Mouse (Mus musculus) MEL (cell line): ENCODE data around the gene Gm9736. TPM values are rescaled to one million over a fixed set of nuclear protein-coding genes. Genes with fewer than 3 reads are reported as not detected.
"Not testable (repeated sequence)": the region's sequence is repeated elsewhere in the genome, so short reads cannot be mapped to it uniquely, and the experiment has no call there.

Experiments used
- DNase-seq: peaks from one replicate; pipeline ENCODE4 v3.0.0; 2011; ENCODE audit warnings: low read depth, low spot score
- H3K27ac ChIP-seq: 2 replicates; pipeline ENCODE4 v1.5.1; 2012; ENCODE audit warnings: low read depth, mild to moderate bottlenecking, control low read depth, low read length, moderate library complexity; ENCODE audit not compliant: control insufficient read depth
- H3K27me3 ChIP-seq, 2 experiments: fragments of 150-350 bp in 1 of 2; sonication (generic) in 1 of 2; 2 replicates each; pipeline ENCODE4 v1.6.1; 2012; ENCODE audit warnings: low read length in 2 of 2, mild to moderate bottlenecking in 2 of 2, improper control_type of control experiment in 1 of 2, moderate library complexity in 1 of 2; ENCODE audit not compliant: insufficient read depth in 2 of 2, control insufficient read depth in 1 of 2
- H3K36me3 ChIP-seq, 2 experiments: 2 replicates each; pipeline ENCODE4 v1.6.1; 2012 to 2014; ENCODE audit warnings: low read length in 2 of 2, improper control_type of control experiment in 1 of 2, inconsistent platforms in 1 of 2, mild to moderate bottlenecking in 1 of 2; ENCODE audit not compliant: insufficient read depth in 2 of 2, control insufficient read depth in 1 of 2
- H3K4me1 ChIP-seq, 2 experiments: fragments of 150-350 bp in 1 of 2; sonication (generic) in 1 of 2; 2 replicates each; pipeline ENCODE4 v1.6.1; 2012; ENCODE audit warnings: low read length in 2 of 2, improper control_type of control experiment in 1 of 2, mild to moderate bottlenecking in 1 of 2; ENCODE audit not compliant: insufficient read depth in 2 of 2, control insufficient read depth in 1 of 2
- H3K4me3 ChIP-seq, 2 experiments: fragments of 150-350 bp in 1 of 2; sonication (generic) in 1 of 2; 2 replicates each; pipeline ENCODE4 v1.5.1; 2012; ENCODE audit warnings: low read depth in 2 of 2, low read length in 2 of 2, mild to moderate bottlenecking in 2 of 2, moderate library complexity in 2 of 2, control low read depth in 1 of 2, improper control_type of control experiment in 1 of 2; ENCODE audit not compliant: control insufficient read depth in 1 of 2, insufficient read depth in 1 of 2
- H3K79me2 ChIP-seq: 2 replicates; pipeline ENCODE4 v1.6.1; 2012; ENCODE audit warnings: mild to moderate bottlenecking, low read length, moderate library complexity; ENCODE audit not compliant: control insufficient read depth, poor library complexity, insufficient read depth
- H3K9ac ChIP-seq: 2 replicates; pipeline ENCODE4 v1.6.1; 2012; ENCODE audit warnings: low read depth, mild to moderate bottlenecking, control low read depth, low read length, moderate library complexity; ENCODE audit not compliant: control insufficient read depth, poor library complexity, severe bottlenecking
- H3K9me3 ChIP-seq: fragments of 150-350 bp; sonication (generic); replicated peaks from 2 replicates; pipeline ENCODE4 v1.6.1; 2012; ENCODE audit warnings: mild to moderate bottlenecking, low read length, improper control_type of control experiment, moderate library complexity; ENCODE audit not compliant: insufficient read depth
- RAD21 ChIP-seq: IDR thresholded peaks from 2 replicates; pipeline ENCODE4 v1.6.1; 2011; ENCODE audit warnings: mild to moderate bottlenecking, low read depth, low read length, improper control_type of control experiment
- SIN3A ChIP-seq: IDR thresholded peaks from 2 replicates; pipeline ENCODE4 v1.6.1; 2012; ENCODE audit warnings: low read length, improper control_type of control experiment, inconsistent platforms
- polyA plus RNA-seq, 2 experiments: library from polyadenylated mRNA; stranded (reverse) in 1 of 2; unstranded in 1 of 2; fragments of >175 nt in 1 of 2; fragments of >200 nt in 1 of 2; gene quantifications; 2 replicates each; pipeline versions ENCODE4 v1.2.1 to v1.2.4; 2012; ENCODE audit warnings: low replicate concordance in 2 of 2, low read depth in 1 of 2; ENCODE audit not compliant: insufficient read length in 2 of 2, insufficient read depth in 1 of 2, missing spikeins in 1 of 2
- total RNA-seq: library from RNA; depleted of rRNA; stranded (reverse); fragments of 300-350 nt; gene quantifications from 2 replicates; pipeline ENCODE4 v1.2.3, GENCODE M21; 2012

Gm9736 gene
- total and polyA plus RNA-seq, 3 experiments, result not detected

GRCm38 (mm10) chr10:77788621-77789020, 37.5 kb upstream of the Gm9736 start:
- no peak overlapping the region for H3K9ac ChIP-seq
- no peaks in the 10 kb centered on the region for H3K9me3 ChIP-seq
- no peaks in the 10 kb centered on the region for H3K79me2 ChIP-seq
- no peaks in the 10 kb centered on the region for H3K36me3 ChIP-seq
- DNase-seq, result no peak
- no peak for TF ChIP-seq RAD21
- no peak for TF ChIP-seq SIN3A
- H3K4me1 ChIP-seq, result no peaks in the 10 kb centered on the region
- no peak overlapping the region for H3K4me3 ChIP-seq
- H3K27me3 ChIP-seq, result no peaks in the 10 kb centered on the region; a peak in 1 of 4 replicates
- no peak overlapping the region for H3K27ac ChIP-seq

- H3K9ac ChIP-seq, H3K4me3 ChIP-seq, H3K4me1 ChIP-seq, H3K79me2 ChIP-seq, H3K36me3 ChIP-seq, H3K27ac ChIP-seq, H3K9me3 ChIP-seq, DNase-seq, H3K27me3 ChIP-seq: not testable (repeated sequence)
These were observed 36.7 kb upstream of the Gm9736 start, which contains the start of gene Gm7137 for GRCm38 (mm10) chr10:77787876-77788275. Gm7137 (minus strand) TSS chr10:77788200.

GRCm38 (mm10) chr10:77783396-77783795, 32.2 kb upstream of the Gm9736 start:
- not testable (repeated sequence) for H3K79me2 ChIP-seq, H3K27me3 ChIP-seq, H3K4me1 ChIP-seq, H3K9me3 ChIP-seq, DNase-seq, H3K4me3 ChIP-seq, H3K9ac ChIP-seq, H3K27ac ChIP-seq, H3K36me3 ChIP-seq

GRCm38 (mm10) chr10:77782442-77782841, 31.3 kb upstream of the Gm9736 start, which contains the start of gene Gm3250:
Gm3250 (minus strand) TSS chr10:77782542.
- DNase-seq, H3K27me3 ChIP-seq, H3K4me1 ChIP-seq, H3K36me3 ChIP-seq, H3K79me2 ChIP-seq, H3K4me3 ChIP-seq, H3K9me3 ChIP-seq, H3K27ac ChIP-seq, H3K9ac ChIP-seq: not testable (repeated sequence)

GRCm38 (mm10) chr10:77776844-77777243, 25.7 kb upstream of the Gm9736 start, which contains the start of gene Gm7138:
Gm7138 (minus strand) TSS chr10:77776944.
- H3K9ac ChIP-seq, result not testable (repeated sequence)

GRCm38 (mm10) chr10:77772142-77772541, 21.0 kb upstream of the Gm9736 start:
- H3K27ac ChIP-seq, H3K9me3 ChIP-seq, H3K36me3 ChIP-seq, H3K4me3 ChIP-seq, H3K4me1 ChIP-seq, DNase-seq, H3K9ac ChIP-seq, H3K27me3 ChIP-seq, H3K79me2 ChIP-seq: not testable (repeated sequence)

More at GRCm38 (mm10) chr10:77776844-77777243, 25.7 kb upstream of the Gm9736 start, which contains the start of gene Gm7138:
- H3K4me3 ChIP-seq, H3K4me1 ChIP-seq, H3K27me3 ChIP-seq, DNase-seq, H3K79me2 ChIP-seq, H3K9me3 ChIP-seq, H3K36me3 ChIP-seq, H3K27ac ChIP-seq: not testable (repeated sequence)

- DNase-seq, H3K79me2 ChIP-seq: not testable (repeated sequence)
These were observed 20.1 kb upstream of the Gm9736 start, which contains the start of gene Gm3238 for GRCm38 (mm10) chr10:77771225-77771624. Gm3238 (minus strand) TSS chr10:77771325.

More at GRCm38 (mm10) chr10:77771225-77771624, 20.1 kb upstream of the Gm9736 start, which contains the start of gene Gm3238:
- not testable (repeated sequence) for H3K4me3 ChIP-seq, H3K4me1 ChIP-seq, H3K27me3 ChIP-seq, H3K27ac ChIP-seq, H3K36me3 ChIP-seq, H3K9ac ChIP-seq, H3K9me3 ChIP-seq
